Mouse (Mus musculus) lung, adult 18-20 months (tissue): Measurements from ENCODE around the gene Gng13.
"Not testable (repeated sequence)": the region's sequence is repeated elsewhere in the genome, so short reads cannot be mapped to it uniquely, and the experiment has no call there.

Experiments
- DNase-seq, 2 experiments: peaks; one replicate each; pipeline ENCODE4 v3.0.0; 2022; ENCODE audit warnings: mixed read lengths in 2 of 2

Gng13 gene

DNA sequence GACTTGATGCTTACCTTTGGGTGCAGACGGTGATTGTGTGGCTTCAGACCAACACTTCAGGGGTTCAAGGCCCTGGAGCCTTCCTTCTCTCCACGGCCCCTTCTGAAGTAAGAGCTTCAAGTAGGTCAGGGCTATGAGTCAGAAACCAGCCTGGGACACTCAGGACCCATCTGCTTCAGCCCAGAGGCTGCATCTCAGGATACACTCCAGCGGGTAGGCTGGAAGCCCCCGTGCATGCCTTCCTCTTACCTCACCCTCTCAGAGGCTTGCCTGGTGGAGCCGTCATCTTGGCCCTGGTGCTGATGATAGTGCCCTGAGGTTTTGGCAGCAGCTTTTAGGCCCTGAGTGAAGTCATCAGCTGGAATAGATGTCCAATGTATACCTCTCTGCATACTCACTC lies 18.3 kb downstream of the Gng13 start:
- DNase-seq: no peak

DNA sequence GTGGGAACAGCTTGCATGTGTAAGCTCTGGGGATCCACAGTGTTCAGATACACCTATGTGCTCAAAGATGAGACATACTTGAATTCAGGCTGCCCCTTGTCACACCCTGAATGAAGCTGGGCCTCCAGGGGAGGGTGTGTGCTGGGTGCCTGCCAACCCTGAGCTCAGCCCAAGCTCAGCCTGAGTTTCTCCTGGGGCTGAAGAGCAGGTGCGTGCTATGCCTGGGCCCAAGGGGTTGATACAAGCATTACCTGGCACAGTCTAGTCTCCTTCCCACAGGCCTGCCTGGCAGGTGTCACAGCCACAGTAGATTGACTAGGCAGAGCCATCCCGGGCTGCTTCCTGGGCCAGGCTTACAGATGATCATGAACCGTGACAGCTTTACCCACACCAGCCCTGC lies 18.8 kb downstream of the Gng13 start, which contains the start of gene Mslnl:
Gene Mslnl, plus strand, starts transcription at position 298 of the 400 bp plus-strand sequence.
- no peak for DNase-seq

DNA sequence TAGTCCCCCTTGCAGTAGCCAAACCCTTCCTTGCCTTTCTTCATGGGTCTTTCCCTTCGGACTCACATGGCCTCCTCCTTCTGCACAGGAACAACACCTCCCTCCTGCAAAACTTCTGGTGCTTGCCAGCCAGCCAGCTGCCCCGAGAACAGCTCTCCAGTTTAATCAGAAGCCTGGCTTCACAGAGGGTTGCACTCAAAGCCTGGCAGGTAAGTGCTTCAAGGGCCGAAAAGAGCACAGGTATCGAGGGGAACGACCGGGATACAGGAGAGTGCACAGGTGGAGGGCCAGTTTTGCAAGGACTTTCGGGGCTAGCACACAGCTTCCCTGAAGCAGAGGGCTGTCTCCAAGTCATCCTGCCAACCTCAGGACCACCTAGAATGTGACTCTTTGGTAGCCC lies 21.9 kb downstream of the Gng13 start:
- DNase-seq: peak in 1 of 2 experiments; percentile 30

DNA sequence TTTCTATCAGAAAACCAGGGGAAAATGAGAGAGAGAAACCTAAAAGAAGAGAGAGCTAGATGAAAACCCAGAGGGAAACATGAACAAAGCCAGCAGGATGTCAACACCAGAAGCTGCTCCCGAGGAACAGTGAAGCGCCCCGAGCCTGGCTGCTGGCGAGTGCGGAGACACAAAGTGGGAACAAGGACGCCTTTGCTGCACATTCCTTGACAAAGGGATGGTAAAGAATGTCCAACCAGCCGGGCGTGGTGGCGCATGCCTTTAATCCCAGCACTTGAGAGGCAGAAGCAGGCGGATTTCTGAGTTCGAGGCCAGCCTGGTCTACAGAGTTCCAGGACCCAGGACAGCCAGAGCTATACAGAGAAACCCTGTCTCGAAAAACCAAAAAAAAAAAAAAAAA lies 24.5 kb downstream of the Gng13 start:
- DNase-seq: not testable (repeated sequence)

DNA sequence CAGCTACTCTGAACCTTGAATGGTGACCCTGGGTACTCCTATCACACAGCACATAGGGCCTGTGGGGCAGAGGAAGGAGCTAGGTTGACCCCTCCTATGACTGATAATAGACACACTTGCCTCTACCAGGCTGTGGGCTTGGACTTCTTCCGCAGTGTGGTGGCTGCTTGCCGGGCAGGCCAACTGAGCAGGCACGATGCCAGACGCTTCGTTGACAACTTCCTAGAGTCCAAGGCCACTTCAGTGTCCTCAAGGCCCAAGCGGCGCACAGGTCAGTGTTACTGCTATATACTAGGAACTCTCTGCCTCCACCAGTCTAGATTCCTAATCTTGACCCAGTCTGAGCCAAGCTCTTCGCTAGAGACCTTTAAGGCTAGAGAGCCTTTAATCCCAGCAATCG lies 26.9 kb downstream of the Gng13 start:
- no peak for DNase-seq

DNA sequence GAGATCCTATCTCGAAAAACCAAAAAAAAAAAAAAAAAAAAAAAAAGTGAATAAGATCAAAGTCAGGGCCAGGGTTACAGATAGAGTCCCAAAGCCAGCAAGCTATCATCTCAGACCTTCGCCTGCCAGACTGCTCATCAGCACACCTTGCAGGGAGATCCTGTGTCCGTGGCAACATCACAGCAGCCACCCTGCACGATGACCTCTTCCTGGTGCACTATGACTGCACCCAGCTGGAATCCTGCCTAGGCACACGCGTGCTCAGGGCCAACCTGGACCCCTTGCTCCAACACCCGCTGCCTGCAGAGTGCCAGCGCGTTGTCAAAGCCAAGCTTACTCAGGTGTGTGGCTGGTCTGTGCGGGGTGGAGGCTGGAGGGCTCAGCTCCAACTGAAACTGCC lies 27.3 kb downstream of the Gng13 start:
- DNase-seq: no peak

DNA sequence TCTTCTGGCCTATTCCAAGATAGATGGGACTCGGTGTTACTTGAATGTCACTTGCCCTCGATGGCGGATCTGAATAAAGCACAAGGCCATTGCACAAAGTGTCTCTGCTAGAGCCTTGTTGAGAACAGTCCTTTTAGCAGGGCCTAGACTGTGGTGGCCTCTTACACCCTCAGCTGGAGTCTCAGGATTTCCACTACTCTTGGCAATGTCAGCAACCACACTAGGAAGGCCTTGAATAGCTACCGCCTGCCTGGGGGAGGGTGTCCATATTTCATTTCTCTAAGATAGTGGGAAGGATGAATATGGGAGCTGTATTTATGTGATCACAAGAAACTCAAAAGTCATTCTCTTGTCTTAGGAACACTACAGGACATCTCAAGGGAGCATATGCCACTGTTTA lies 31.3 kb downstream of the Gng13 start:
- DNase-seq: no peak

DNA sequence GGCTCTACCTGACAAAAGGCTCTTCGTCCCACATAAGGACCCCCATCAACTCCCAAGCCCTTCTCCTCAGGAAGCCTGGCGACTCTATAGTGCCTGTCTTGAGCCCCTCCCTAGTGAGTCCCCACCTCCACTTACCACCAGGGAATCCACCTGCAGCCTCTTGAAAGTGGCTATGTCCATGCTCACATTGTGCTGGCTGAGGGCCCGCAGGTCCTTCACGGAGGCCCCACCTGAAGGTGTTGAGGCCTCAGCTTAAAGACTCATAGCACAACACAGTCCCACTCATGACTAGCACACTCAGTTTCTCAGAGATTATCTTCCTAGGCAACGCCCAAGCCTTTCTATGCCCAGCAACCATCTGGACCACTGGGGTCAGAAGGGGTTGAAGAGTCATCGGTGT lies 32.3 kb downstream of the Gng13 start:
- DNase-seq: no peak

DNA sequence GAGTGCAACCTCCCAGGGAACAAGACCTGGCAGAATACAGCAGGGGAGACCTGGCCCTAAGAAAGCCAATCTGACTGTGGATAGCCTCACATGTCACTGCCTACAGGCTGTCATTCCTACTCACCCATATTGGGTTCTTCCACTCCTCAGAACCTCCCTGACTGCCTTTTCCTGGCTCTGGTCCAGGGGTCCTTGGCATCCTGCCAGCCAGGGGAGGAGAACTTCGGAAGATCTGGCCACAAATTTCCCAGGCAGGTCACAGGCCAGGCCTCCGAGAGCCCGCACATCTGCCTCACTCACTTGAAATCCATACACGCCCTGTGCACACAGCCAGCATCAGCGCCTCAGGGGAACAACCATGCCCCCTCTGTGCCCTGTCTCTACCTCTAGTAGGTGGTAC lies 34.5 kb downstream of the Gng13 start:
- peak; percentile 30 to 45 for DNase-seq

DNA sequence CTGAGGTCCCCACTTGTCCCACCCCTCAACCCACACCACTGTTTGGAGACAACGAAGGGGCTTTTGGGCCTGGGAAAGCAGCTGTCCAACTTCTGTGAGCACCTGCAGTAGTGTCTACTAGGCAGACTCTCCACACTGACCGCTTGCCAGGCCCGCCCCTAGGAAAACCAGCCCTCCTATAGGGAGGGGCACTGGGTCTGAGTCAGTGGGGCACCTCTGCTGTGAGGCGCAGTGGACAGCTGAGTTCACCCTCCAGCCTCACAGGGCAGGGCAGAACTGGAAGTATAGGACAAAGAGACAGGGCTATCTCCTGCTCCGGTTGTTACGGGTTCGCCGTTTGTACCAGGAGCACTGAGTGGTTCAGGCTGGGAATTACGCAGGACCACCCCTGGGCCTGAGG lies 37.3 kb downstream of the Gng13 start, which contains the start of gene Msln:
Gene Msln, minus strand, starts transcription at position 138 of the 400 bp plus-strand sequence.
- peak in 1 of 2 experiments; percentile 32 for DNase-seq

DNA sequence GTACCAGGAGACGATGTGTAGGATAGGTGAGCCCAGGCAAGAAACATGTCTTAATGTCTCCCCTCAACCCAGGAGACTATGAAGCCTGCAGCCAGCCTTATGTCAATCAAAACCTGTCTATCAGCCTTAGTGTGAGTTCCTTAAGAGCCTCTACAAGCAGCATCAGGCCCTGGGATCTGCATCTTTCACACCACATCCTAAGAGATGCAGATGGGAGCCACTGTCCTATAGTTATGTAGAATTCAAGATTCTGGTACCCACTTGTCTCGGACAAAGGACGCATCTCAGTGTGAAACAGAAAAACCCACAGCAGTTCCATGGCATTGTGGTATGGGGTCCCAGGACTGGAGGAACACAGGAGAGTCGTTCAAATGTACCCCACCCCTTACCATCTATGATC lies 38.1 kb downstream of the Gng13 start:
- no peak for DNase-seq

DNA sequence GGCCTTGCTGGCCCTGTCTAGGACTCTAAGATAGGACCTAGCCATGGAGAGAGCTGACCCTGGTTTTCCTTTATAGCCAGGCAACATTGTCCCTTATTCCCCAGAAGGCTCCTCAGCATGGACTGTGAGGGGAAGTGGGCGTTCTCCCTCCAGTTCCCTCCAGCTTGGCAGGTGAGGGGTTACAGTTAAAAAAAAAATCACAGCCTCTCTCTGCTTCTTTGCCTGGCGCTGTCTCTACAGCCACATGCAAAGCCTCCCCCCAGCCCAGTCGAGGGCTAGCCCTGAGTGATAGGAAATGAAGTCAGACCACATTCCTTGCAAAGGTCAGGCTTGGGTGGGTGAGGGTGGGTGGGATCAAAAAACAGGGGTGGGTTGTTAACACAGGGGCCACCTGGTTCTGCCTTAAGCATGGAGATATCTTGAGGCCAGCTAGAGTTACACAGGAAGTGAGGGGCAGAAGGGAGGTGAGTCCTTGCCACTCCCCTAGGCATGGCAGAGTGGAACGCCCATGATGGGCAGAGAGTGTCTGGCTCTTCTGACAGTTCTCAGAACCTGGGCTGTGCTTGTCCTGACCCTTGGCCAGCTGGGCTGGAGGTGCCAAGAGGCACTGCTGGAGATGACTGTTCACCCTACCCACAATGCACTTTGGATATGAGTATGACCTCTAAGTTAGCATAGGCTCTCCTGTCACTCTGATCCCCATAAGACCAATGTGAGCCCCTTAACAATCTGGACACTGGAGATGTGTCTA lies 38.8 kb downstream of the Gng13 start:
- peak in 1 of 2 experiments; percentile 12 for DNase-seq

DNA sequence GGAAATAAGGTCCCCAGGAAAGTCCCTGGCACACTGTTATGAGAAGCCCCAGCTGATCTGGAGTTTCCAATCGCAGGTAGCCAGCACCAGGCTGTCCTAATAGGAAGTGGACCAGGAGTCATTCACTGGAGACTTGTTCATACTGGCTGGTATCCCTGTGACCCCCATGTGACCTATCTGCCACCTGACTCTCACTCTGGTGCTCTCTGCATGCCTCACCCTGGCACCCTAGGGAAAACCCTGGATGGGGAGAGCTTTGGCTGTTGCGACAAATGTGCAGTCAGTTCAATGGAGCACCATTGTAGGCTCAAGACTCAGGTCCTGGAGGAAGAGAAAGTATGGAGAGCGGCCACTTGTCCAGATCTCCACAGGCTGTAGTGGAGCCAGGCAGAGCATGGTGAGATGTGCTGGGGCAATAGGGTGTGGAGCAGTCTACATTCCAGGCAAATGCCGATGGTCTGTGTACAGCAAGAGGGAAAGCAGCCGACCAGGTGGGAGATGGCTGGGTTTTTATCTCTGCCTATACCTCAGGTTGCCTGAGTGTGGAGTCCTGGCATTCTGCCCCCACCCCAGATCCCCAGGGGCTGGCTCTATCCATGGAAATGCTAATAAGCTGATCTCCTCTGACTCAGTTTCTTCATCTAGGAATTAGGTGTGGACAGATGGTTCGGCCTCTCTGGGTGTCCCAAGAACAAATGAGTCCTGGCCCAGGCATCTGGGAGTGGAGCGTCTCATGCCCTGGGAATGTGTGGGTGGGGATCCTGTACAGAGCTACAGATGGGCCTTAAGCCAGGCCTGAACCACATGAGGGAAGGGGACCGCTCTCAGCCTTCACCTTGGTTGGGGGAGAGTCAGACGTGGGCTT lies 39.6 kb downstream of the Gng13 start:
- DNase-seq: peak; percentile 50 to 55

DNA sequence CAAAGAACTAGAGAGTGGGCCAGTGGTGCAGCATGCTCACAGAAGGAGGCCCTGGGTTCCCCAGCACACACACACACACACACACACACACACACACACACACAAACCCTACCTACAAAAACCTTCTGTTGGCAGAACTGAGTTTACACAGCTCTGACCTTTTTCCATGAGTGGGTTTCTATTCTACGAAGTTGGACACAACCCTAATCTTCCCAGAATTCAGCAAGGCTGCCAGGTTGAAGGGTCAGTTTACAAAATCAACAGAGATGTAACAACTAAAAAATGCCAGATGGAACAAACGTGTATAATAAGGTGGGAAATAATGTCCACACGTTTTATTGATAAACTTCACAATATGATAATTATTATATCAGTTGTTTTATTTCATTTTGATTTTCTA lies 40.7 kb downstream of the Gng13 start:
- DNase-seq: no peak

DNA sequence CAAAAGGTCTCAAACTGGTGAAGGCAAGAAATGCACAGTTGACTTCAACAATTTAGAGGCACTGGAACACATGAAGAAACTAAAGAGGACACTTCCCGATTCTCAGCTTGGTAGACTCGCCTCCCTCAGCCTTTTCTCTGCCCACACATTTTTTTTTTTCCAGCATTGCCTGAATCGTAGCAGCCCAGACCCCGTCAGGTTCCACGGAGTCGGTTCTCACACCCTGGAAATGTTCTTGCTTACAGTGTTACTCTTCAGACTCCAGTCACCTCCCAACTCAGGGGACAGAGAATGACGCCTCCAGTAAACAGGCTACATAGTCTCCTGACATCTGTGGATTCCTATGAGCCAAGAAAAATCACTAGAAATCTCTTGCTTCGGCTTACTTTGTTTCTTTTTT lies 43.2 kb downstream of the Gng13 start:
- no peak for DNase-seq

DNA sequence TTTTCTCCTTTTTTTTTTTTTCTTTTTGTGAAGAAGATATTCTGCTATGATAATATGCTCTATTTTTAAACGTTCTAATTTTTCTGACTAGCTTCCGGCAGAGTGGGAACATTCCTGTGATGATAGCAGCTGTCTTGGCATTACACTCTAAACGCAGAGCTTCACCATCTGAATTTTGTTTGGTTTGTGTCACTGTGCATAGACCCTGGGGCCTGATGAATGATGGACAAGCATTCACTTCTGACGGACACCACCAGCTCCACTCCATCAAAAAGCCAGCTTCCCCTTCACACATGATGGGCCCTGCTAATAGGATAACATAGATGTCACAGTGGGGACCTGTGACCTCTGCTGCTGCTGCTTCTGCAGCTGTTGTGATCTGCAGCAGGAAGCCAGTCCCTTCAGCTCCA lies 44.6 kb downstream of the Gng13 start:
- DNase-seq: no peak

DNA sequence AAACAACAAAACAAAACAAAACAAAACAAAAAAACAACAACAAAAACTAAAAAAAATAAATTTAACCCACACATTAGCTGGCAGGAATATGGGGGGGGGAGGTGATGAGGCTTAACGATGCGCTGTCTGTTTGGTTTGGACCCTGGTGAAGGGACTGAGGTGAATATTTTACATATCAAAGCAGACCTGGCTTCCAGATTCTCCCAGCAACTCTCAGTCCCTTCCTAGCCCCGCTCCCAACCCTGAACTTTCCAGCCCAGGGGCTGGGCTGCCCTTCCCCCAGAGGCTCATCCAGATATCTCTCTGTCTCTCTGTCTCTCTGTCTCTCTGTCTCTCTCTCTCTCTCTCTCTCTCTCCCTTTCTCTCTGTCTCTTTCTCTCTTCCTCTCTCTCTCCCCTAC lies 45.6 kb downstream of the Gng13 start:
- no peak for DNase-seq

DNA sequence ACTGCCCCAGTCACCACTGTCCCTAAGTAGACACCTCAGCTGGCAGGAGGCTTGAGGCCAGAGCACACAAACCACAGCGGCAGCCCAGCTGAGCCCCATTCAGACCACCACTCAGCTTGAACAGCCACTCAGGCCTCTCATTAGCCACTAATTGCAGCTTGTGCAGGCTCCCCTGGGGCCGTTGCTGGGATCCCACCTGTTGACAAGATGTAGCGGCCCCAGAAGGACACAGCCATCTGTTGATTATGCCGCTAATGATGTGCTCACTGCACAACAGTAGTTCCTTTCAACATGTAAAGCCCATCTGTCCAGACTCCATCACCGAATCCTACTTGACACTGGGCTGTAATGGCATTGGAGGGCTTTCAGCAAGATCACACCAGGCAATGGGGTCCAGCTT lies 48.9 kb downstream of the Gng13 start:
- DNase-seq: no peak
